Mouse (Mus musculus): ENCODE results near the gene Pop5. TPM values are rescaled to one million over a fixed set of nuclear protein-coding genes. Genes with fewer than 3 reads are reported as not detected.

The Pop5 gene
- polyA plus RNA-seq, 1 experiment = 68.6 TPM

DNA sequence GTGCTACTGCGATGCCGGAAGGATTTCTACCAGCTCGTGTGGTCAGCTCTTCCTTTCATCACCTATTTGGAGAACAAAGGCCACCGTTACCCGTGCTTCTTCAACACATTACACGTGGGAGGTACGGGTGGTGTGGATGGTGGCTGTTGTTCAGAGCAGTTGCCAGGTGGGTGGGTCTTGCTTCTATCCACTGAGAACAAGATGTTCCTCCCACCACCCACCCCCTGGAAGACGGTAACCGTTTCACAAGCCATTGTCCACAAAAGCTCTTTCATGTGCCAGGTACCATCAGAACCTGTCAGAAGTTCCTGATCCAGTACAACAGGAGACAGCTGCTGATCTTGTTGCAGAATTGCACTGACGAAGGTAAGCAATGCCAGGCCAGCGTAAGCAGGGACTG, 4.6 kb downstream of the Pop5 start:
- WGBS = 80% methylated on average over 11 of the region's 11 CpGs
- H3K4me1 ChIP-seq (ENCODE audit: control insufficient read depth, insufficient read depth, insufficient read length, low read length) = 0 out of 2 replicates have a peak, but pooled peaks cover 2% of the 10 kb centered on the region
- H3K36me3 ChIP-seq (ENCODE audit: control insufficient read depth, insufficient read depth, low read length) = peaks cover 50% of the 10 kb centered on the region

DNA sequence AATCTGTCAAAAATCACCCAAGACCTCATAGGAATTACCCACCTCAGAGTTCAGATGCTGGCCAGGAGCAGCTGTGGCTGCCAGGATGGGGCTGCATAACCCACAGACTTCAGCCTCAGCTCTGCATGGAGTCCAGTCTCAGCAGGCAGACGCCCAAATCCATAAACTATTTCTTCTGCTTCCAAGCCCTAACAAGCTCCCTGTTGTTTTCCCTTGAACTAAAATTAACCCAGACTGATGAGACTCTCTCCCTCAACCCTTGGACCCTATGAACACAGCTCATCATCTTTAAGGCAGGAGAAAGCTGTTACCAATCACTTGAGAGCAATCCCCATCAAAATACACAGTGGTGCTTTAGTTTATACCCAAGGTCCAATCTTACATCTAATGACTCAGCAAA, 19.8 kb downstream of the Pop5 start:
- no peaks in the 10 kb centered on the region for H3K4me1 ChIP-seq (ENCODE audit: control insufficient read depth, insufficient read depth, insufficient read length, low read length)
- H3K27me3 ChIP-seq (ENCODE audit: control insufficient read depth, insufficient read depth, low read length) = no peaks in the 10 kb centered on the region
- no peak overlapping the region for H3K27ac ChIP-seq (ENCODE audit: insufficient read depth, low read depth, low read length)
- TF ChIP-seq CTCF (IDR thresholded peaks at IDR 0.05; ENCODE audit: extremely low read depth, insufficient read length, insufficient replicate concordance, low read depth, low read length) (no peak), POLR2A (IDR thresholded peaks at IDR 0.05; ENCODE audit: low read depth, low read length) (no peak)
- WGBS = 68% methylated on average over 1 of the region's 1 CpGs
- no peak overlapping the region for H3K4me3 ChIP-seq (ENCODE audit: low read depth, low read length)
- peaks cover 62% of the 10 kb centered on the region for H3K36me3 ChIP-seq (ENCODE audit: control insufficient read depth, insufficient read depth, low read length)

More for the DNA sequence above, 4.6 kb downstream of the Pop5 start:
- TF ChIP-seq CTCF (IDR thresholded peaks at IDR 0.05; ENCODE audit: extremely low read depth, insufficient read length, insufficient replicate concordance, low read depth, low read length) (no peak), POLR2A (IDR thresholded peaks at IDR 0.05; ENCODE audit: low read depth, low read length) (no peak)
- Histone ChIP-seq H3K27me3 (ENCODE audit: control insufficient read depth, insufficient read depth, low read length) (no peaks in the 10 kb centered on the region), H3K27ac (ENCODE audit: insufficient read depth, low read depth, low read length) (no peak overlapping the region), H3K4me3 (ENCODE audit: low read depth, low read length) (no peak overlapping the region)

DNA sequence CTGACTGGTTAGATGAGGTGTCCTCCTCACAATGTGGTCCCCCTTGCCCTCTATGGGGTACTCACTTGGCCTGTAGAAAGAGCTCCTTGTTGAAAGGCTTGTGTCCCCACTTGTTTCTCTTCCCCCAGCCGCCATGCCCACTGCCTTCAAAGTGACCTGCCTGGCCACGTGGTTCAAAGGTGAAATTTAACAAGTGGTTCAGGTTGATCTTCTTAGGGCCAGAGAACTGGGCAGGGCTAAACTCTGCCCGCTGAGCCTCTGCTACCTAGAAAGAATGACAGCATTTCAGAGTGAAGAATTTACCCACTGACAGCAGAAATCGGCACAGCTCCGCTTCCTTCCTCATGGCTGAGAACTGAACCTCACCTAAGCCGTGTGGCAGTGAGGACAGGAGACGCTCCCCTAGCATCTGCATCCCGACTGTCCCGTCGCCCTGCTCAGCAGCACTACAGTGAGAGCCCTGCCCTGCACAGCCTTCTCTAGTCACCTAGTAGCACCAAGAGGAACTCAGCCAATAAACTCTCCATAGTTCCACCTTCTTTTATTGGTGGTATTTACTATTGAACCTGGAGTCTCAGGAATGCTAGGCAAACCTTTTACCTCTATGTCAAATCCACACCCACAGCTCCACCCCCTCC, 21.4 kb downstream of the Pop5 start:
- Histone ChIP-seq H3K27ac (ENCODE audit: insufficient read depth, low read depth, low read length) (no peak overlapping the region), H3K36me3 (ENCODE audit: control insufficient read depth, insufficient read depth, low read length) (peaks cover 49% of the 10 kb centered on the region), H3K27me3 (ENCODE audit: control insufficient read depth, insufficient read depth, low read length) (no peaks in the 10 kb centered on the region), H3K4me3 (ENCODE audit: low read depth, low read length) (no peak overlapping the region), H3K4me1 (ENCODE audit: control insufficient read depth, insufficient read depth, insufficient read length, low read length) (no peaks in the 10 kb centered on the region)
- TF ChIP-seq POLR2A (IDR thresholded peaks at IDR 0.05; ENCODE audit: low read depth, low read length) (no peak), CTCF (IDR thresholded peaks at IDR 0.05; ENCODE audit: extremely low read depth, insufficient read length, insufficient replicate concordance, low read depth, low read length) (no peak)
- 71% methylated on average over 10 of the region's 10 CpGs for WGBS

DNA sequence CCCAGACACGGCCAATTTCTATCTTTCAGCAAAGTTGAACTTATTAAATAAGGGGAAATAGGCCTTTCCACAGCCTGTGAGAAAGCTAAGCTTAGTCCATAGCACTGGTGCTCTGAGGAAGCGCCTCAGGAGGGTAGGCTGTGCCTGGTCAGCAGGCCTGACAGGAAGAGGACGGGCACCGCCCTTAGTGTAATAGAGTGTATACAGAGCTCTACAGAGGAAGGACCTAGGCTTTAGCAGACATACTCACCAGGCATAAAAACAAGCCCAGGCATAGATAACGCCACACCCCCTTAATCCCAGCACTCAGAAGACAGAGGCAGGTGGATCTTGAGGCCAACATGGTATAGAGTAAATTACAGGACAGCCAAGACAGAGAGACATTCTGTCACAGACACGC, 24.7 kb downstream of the Pop5 start:
- 85% methylated on average over 6 of the region's 6 CpGs for WGBS
- peaks cover 44% of the 10 kb centered on the region for H3K36me3 ChIP-seq (ENCODE audit: control insufficient read depth, insufficient read depth, low read length)

DNA sequence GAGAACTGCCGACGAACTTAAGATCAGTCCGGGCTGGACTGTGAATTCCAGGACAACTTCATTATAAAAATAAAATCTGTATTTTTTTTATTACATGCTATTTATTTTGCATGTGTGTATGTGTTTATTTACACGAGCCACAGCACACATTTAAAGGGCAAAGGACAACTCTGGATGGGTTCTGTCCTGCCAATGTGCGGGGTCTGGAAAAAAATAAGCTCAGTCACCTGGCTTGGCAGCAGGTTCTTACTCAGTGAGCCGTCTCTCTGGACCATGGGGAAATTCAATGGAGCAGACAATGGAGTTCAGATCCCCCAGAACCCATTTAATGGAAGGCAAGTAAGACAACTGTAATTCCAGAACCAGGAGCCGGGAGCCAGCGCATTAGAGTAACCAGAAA, 25.5 kb downstream of the Pop5 start:
- H3K27me3 ChIP-seq (ENCODE audit: control insufficient read depth, insufficient read depth, low read length) = no peaks in the 10 kb centered on the region
- H3K27ac ChIP-seq (ENCODE audit: insufficient read depth, low read depth, low read length) = no peak overlapping the region
- TF ChIP-seq CTCF (IDR thresholded peaks at IDR 0.05; ENCODE audit: extremely low read depth, insufficient read length, insufficient replicate concordance, low read depth, low read length) = no peak
- TF ChIP-seq POLR2A (IDR thresholded peaks at IDR 0.05; ENCODE audit: low read depth, low read length) = no peak
- WGBS = 84% methylated on average over 8 of the region's 8 CpGs
- H3K36me3 ChIP-seq (ENCODE audit: control insufficient read depth, insufficient read depth, low read length) = peaks cover 36% of the 10 kb centered on the region
- H3K4me1 ChIP-seq (ENCODE audit: control insufficient read depth, insufficient read depth, insufficient read length, low read length) = peaks cover 10% of the 10 kb centered on the region; the same call in 1 of the 2 replicates
- H3K4me3 ChIP-seq (ENCODE audit: low read depth, low read length) = no peak overlapping the region

More for the DNA sequence above, 24.7 kb downstream of the Pop5 start:
- H3K27me3 ChIP-seq (ENCODE audit: control insufficient read depth, insufficient read depth, low read length) = no peaks in the 10 kb centered on the region
- peaks cover 8% of the 10 kb centered on the region; the same call in 1 of the 2 replicates for H3K4me1 ChIP-seq (ENCODE audit: control insufficient read depth, insufficient read depth, insufficient read length, low read length)
- no peak overlapping the region for H3K4me3 ChIP-seq (ENCODE audit: low read depth, low read length)
- TF ChIP-seq POLR2A (IDR thresholded peaks at IDR 0.05; ENCODE audit: low read depth, low read length) = no peak
- TF ChIP-seq CTCF (IDR thresholded peaks at IDR 0.05; ENCODE audit: extremely low read depth, insufficient read length, insufficient replicate concordance, low read depth, low read length) = no peak
- H3K27ac ChIP-seq (ENCODE audit: insufficient read depth, low read depth, low read length) = no peak overlapping the region

DNA sequence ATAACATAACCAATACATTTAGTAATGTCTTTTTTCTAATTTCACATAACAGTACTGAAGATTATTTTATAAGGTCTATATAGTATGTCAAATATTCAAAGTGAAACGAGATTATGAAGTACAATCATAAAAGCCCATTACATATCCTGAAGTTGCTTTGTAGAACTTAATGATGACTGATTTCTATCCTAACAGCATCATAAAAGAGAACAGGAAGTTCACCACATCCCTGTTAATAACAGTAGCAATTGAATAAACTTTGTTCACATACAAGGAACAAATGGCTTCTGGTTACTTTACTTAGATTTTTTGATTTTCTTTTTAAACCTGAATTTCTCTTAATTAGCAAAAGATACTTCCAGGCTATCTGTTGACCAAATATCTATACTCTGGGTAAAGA, 26.2 kb downstream of the Pop5 start:
- peaks cover 31% of the 10 kb centered on the region for H3K36me3 ChIP-seq (ENCODE audit: control insufficient read depth, insufficient read depth, low read length)
- H3K4me1 ChIP-seq (ENCODE audit: control insufficient read depth, insufficient read depth, insufficient read length, low read length) = peaks cover 14% of the 10 kb centered on the region; the same call in 1 of the 2 replicates
- 22% methylated on average over 1 of the region's 1 CpGs for WGBS
- TF ChIP-seq CTCF (IDR thresholded peaks at IDR 0.05; ENCODE audit: extremely low read depth, insufficient read length, insufficient replicate concordance, low read depth, low read length) (no peak), POLR2A (IDR thresholded peaks at IDR 0.05; ENCODE audit: low read depth, low read length) (no peak)
- H3K27me3 ChIP-seq (ENCODE audit: control insufficient read depth, insufficient read depth, low read length) = no peaks in the 10 kb centered on the region
- H3K4me3 ChIP-seq (ENCODE audit: low read depth, low read length) = no peak overlapping the region
- H3K27ac ChIP-seq (ENCODE audit: insufficient read depth, low read depth, low read length) = no peak overlapping the region

DNA sequence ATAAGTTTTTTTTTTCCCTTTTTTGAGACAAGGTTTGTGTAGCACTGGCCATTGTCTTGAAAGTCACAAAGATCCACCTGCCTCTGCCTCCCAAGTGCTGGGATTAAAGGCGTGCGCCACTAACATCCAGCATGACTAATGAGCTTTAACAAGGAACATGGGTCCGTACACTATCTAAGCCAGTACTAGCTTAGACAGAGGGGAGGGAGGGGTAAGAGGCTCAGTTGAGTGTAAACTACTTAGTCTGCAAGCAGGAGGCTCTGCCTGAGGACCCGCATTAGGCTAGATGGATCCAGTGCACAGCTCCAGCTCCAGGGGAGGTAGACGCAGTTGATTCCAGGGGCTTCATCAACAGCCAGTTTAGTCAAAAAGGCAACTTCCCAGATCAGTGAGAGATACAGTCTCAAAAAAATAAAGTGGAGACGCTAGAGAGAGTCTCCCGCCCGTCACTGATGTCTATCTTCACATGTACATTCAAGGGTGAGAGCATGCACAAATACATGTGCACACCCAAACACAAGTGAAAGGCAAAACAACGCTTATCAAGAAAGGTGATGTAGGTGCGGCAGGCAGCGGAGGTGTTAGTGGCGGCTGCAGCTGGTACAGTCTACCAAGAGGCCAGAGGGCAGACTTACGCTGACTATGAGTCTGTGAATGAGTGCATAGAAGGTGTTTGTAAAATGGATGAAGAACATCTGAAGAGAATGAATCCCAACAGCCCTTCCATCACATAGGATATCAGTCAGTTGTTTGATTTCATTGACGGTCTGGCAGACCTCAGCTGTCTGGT, 27.1 kb downstream of the Pop5 start:
- no peak for TF ChIP-seq POLR2A (IDR thresholded peaks at IDR 0.05; ENCODE audit: low read depth, low read length)
- TF ChIP-seq CTCF (IDR thresholded peaks at IDR 0.05; ENCODE audit: extremely low read depth, insufficient read length, insufficient replicate concordance, low read depth, low read length) = no peak
- Histone ChIP-seq H3K27me3 (ENCODE audit: control insufficient read depth, insufficient read depth, low read length) (no peaks in the 10 kb centered on the region), H3K27ac (ENCODE audit: insufficient read depth, low read depth, low read length) (no peak overlapping the region), H3K36me3 (ENCODE audit: control insufficient read depth, insufficient read depth, low read length) (peaks cover 24% of the 10 kb centered on the region), H3K4me1 (ENCODE audit: control insufficient read depth, insufficient read depth, insufficient read length, low read length) (peaks cover 18% of the 10 kb centered on the region), H3K4me3 (ENCODE audit: low read depth, low read length) (no peak overlapping the region)
- WGBS = 48% methylated on average over 14 of the region's 14 CpGs
